Mouse (Mus musculus) midbrain, embryonic 13.5 days (tissue): ENCODE measurements around the gene Enpp7. TPM values are rescaled to one million over a fixed set of nuclear protein-coding genes. Genes with fewer than 3 reads are reported as not detected.
A peak's percentile ranks its signal among the peaks of the same experiment; 100 is the strongest.

Source experiments
- ATAC-seq: fragments of 200-750 bp; cut with Nextera tagmentation; 2 replicates; pipeline ENCODE4 v1.8.0; 2017; ENCODE audit warnings: mild to moderate bottlenecking, moderate TSS enrichment, moderate library complexity
- H3K27ac ChIP-seq: fragments of 300-500 bp; sonication (generic); 2 replicates; pipeline ENCODE4 v1.5.1; 2015; ENCODE audit warnings: inconsistent platforms, mild to moderate bottlenecking, moderate library complexity
- H3K27me3 ChIP-seq: fragments of 300-500 bp; sonication (generic); 2 replicates; pipeline ENCODE4 v1.6.1; 2015; ENCODE audit warnings: mild to moderate bottlenecking, inconsistent platforms
- H3K36me3 ChIP-seq: fragments of 300-500 bp; sonication (generic); 2 replicates; pipeline ENCODE4 v1.6.1; 2015; ENCODE audit warnings: mild to moderate bottlenecking, inconsistent platforms
- H3K4me1 ChIP-seq: fragments of 300-500 bp; sonication (generic); replicated peaks from 2 replicates; pipeline ENCODE4 v1.6.1; 2015; ENCODE audit warnings: inconsistent platforms
- H3K4me2 ChIP-seq: fragments of 300-500 bp; sonication (generic); replicated peaks from 2 replicates; pipeline ENCODE4 v1.6.1; 2015; ENCODE audit warnings: moderate library complexity, mild to moderate bottlenecking, inconsistent platforms
- H3K4me3 ChIP-seq: fragments of 300-500 bp; sonication (generic); replicated peaks from 2 replicates; pipeline ENCODE4 v1.5.1; 2015; ENCODE audit warnings: mild to moderate bottlenecking, inconsistent platforms
- H3K9ac ChIP-seq: fragments of 300-500 bp; sonication (generic); replicated peaks from 2 replicates; pipeline ENCODE4 v1.6.1; 2015; ENCODE audit warnings: mild to moderate bottlenecking, inconsistent platforms
- H3K9me3 ChIP-seq: fragments of 300-500 bp; sonication (generic); 2 replicates; pipeline ENCODE4 v1.6.1; 2016; ENCODE audit warnings: mild to moderate bottlenecking, inconsistent platforms
- WGBS: fragments of 180-500 bp; shearing (Covaris S2); methylation state at CpG from one replicate; pipeline ENCODE4 v1.1.7; 2015; 5-methylcytosine and 5-hydroxymethylcytosine counted together
- polyA plus RNA-seq: library from polyadenylated mRNA; unstranded; fragments of >200 nt; fragmentation: Nextera tagmentation; extraction: Ambion mirVana; gene quantifications from 2 replicates; pipeline ENCODE4 v1.2.1, GENCODE M21; 2015

The Enpp7 gene
- polyA plus RNA-seq, 1 experiment from 2014 or later, result not detected

GRCm38 (mm10) chr11:118972431-118973377 is 15.3 kb upstream of the Enpp7 start:
- 0 out of 2 replicates have a peak, but pooled peaks cover 4% of the 10 kb centered on the region for H3K27me3 ChIP-seq
- no peak overlapping the region for H3K4me2 ChIP-seq
- no peaks in the 10 kb centered on the region for H3K36me3 ChIP-seq
- peak overlapping the region; percentile 75 for H3K27ac ChIP-seq
- no peak overlapping the region for H3K4me3 ChIP-seq
- H3K9ac ChIP-seq, result peak overlapping the region; percentile 36
- H3K9me3 ChIP-seq, result no peaks in the 10 kb centered on the region
- peak; percentile 78 for ATAC-seq
- WGBS, result 20% methylated on average over 18 of the region's 18 CpGs
- peaks cover 31% of the 10 kb centered on the region for H3K4me1 ChIP-seq

DNA sequence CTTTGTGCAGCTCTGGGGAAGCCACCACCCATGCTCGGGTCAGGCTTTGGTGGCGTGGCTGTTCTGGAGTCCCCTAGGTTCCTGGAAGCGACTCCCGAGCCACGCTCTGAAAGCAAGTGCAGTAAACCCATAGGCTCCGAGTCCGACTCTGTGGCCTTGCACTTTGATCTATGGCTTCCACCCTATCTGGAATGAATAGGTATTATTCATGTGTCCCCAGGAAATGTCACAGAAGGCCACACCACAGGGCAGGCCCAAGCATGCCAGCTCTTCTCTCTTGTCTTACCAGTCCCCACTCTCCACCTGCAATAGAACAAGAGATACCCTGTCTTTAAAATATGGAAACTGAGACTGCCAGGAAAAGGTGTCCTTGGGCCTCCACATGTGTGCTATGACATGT is 13.6 kb upstream of the Enpp7 start:
- Histone ChIP-seq H3K4me2 (no peak overlapping the region), H3K27ac (no peak overlapping the region), H3K9me3 (no peaks in the 10 kb centered on the region), H3K4me1 (peaks cover 25% of the 10 kb centered on the region), H3K9ac (no peak overlapping the region), H3K4me3 (no peak overlapping the region), H3K27me3 (peaks cover 9% of the 10 kb centered on the region), H3K36me3 (no peaks in the 10 kb centered on the region)
- no peak for ATAC-seq
- 80% methylated on average over 7 of the region's 7 CpGs for WGBS

GRCm38 (mm10) chr11:118975427-118975826 is 12.6 kb upstream of the Enpp7 start:
- H3K4me3 ChIP-seq, result no peak overlapping the region
- no peaks in the 10 kb centered on the region for H3K9me3 ChIP-seq
- H3K27ac ChIP-seq, result peak overlapping the region; percentile 58
- 0 out of 2 replicates have a peak overlapping the region, but pooled peaks have one; percentile 28 for H3K9ac ChIP-seq
- peak overlapping the region; percentile 28; the same call in 1 of the 2 replicates for H3K4me2 ChIP-seq
- no peak; the same call in 1 of the 2 replicates for ATAC-seq
- H3K4me1 ChIP-seq, result peaks cover 25% of the 10 kb centered on the region
- 0% methylated on average over 10 of the region's 10 CpGs for WGBS
- H3K36me3 ChIP-seq, result no peaks in the 10 kb centered on the region
- H3K27me3 ChIP-seq, result peaks cover 6% of the 10 kb centered on the region

DNA sequence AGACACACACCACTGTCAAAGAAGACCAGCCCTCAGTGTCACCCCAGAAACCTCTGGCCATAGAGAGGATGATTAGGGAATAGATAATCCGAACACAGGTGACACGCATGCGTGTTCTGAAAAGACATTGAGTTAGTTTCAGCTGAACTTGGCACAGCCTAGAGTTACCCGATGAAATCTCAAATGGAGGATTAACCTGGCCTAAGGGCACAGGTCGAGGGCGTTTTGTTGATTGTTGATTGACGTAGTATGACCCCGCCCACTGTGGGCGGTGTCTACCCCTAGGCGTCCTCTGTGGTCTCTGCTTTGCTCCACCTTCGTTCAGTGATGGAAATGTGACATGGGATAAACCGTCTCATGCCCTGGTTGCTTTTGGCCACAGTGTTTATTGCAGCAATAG is 12.1 kb upstream of the Enpp7 start:
- Histone ChIP-seq H3K36me3 (no peaks in the 10 kb centered on the region), H3K27ac (peak overlapping the region; percentile 58), H3K27me3 (peaks cover 6% of the 10 kb centered on the region), H3K9ac (0 out of 2 replicates have a peak overlapping the region, but pooled peaks have one; percentile 28), H3K4me1 (peaks cover 25% of the 10 kb centered on the region), H3K4me3 (no peak overlapping the region), H3K9me3 (no peaks in the 10 kb centered on the region), H3K4me2 (peak overlapping the region; percentile 28; the same call in 1 of the 2 replicates)
- 14% methylated on average over 12 of the region's 12 CpGs for WGBS
- no peak; the same call in 1 of the 2 replicates for ATAC-seq

GRCm38 (mm10) chr11:118980388-118980787 is 7.6 kb upstream of the Enpp7 start:
- peaks cover 26% of the 10 kb centered on the region for H3K4me1 ChIP-seq
- H3K27ac ChIP-seq, result no peak overlapping the region

GRCm38 (mm10) chr11:118981012-118981776 is 6.8 kb upstream of the Enpp7 start:
- ATAC-seq, result no peak
- Histone ChIP-seq H3K9ac (no peak overlapping the region), H3K4me1 (peaks cover 19% of the 10 kb centered on the region), H3K4me2 (no peak overlapping the region), H3K27ac (no peak overlapping the region), H3K27me3 (peaks cover 6% of the 10 kb centered on the region), H3K4me3 (no peak overlapping the region), H3K9me3 (no peaks in the 10 kb centered on the region), H3K36me3 (no peaks in the 10 kb centered on the region)
- 68% methylated on average over 18 of the region's 18 CpGs for WGBS

More at GRCm38 (mm10) chr11:118980388-118980787, 7.6 kb upstream of the Enpp7 start:
- 77% methylated on average over 2 of the region's 2 CpGs for WGBS
- Histone ChIP-seq H3K4me3 (no peak overlapping the region), H3K4me2 (no peak overlapping the region), H3K9ac (no peak overlapping the region), H3K27me3 (peaks cover 6% of the 10 kb centered on the region), H3K36me3 (no peaks in the 10 kb centered on the region), H3K9me3 (no peaks in the 10 kb centered on the region)
- no peak for ATAC-seq

DNA sequence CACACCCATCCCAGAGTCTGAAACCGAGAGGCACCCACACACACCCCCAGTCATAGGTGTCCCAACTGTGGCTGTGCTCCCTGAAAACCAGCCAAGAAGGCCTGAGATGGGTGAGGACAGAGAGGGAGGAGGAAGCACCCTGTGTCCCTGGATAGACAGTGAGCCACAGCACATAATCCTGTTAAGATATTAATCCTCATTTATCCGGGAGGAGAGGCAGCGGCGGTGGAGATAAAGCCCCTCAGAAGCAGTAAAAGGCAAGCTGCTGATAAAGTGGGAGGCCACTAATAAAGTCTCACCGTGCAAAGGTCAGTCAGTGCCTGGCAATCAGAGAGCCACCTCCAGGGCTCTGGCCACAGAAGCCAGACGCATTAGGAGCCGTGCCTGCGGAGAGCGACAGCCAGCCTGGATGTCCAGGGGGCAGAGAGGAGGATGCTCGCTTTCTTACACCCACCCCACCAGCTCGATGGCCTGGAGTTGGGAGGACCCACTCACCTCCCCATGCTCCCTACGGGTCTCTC is 5.3 kb upstream of the Enpp7 start:
- Histone ChIP-seq H3K27me3 (peaks cover 6% of the 10 kb centered on the region), H3K36me3 (no peaks in the 10 kb centered on the region), H3K4me3 (no peak overlapping the region), H3K27ac (no peak overlapping the region), H3K4me2 (no peak overlapping the region), H3K4me1 (peaks cover 18% of the 10 kb centered on the region), H3K9me3 (no peaks in the 10 kb centered on the region), H3K9ac (0 out of 2 replicates have a peak overlapping the region, but pooled peaks have one; percentile 3)
- 0 out of 2 replicates have a peak, but pooled peaks have one; percentile 53 for ATAC-seq
- 36% methylated on average over 12 of the region's 12 CpGs for WGBS

GRCm38 (mm10) chr11:118985571-118985970 is 2.4 kb upstream of the Enpp7 start:
- H3K9ac ChIP-seq, result no peak overlapping the region
- peaks cover 18% of the 10 kb centered on the region for H3K4me1 ChIP-seq
- no peak overlapping the region for H3K4me2 ChIP-seq
- no peaks in the 10 kb centered on the region for H3K9me3 ChIP-seq
- no peaks in the 10 kb centered on the region for H3K36me3 ChIP-seq
- H3K4me3 ChIP-seq, result no peak overlapping the region
- no peaks in the 10 kb centered on the region for H3K27me3 ChIP-seq
- 58% methylated on average over 5 of the region's 5 CpGs for WGBS
- H3K27ac ChIP-seq, result no peak overlapping the region
- ATAC-seq, result no peak

- WGBS, result 84% methylated on average over 3 of the region's 3 CpGs
These were observed 4.8 kb downstream of the Enpp7 start for GRCm38 (mm10) chr11:118992781-118993180.

GRCm38 (mm10) chr11:118995448-118995847 is 7.5 kb downstream of the Enpp7 start:
- H3K9me3 ChIP-seq, result no peaks in the 10 kb centered on the region
- peaks cover 42% of the 10 kb centered on the region for H3K4me1 ChIP-seq
- no peak overlapping the region for H3K9ac ChIP-seq
- H3K4me3 ChIP-seq, result no peak overlapping the region
- H3K27ac ChIP-seq, result 0 out of 2 replicates have a peak overlapping the region, but pooled peaks have one; percentile 4
- no peaks in the 10 kb centered on the region for H3K36me3 ChIP-seq
- 20% methylated on average over 4 of the region's 4 CpGs for WGBS
- ATAC-seq, result no peak
- H3K4me2 ChIP-seq, result no peak overlapping the region
- 0 out of 2 replicates have a peak, but pooled peaks cover 5% of the 10 kb centered on the region for H3K27me3 ChIP-seq

More at GRCm38 (mm10) chr11:118992781-118993180, 4.8 kb downstream of the Enpp7 start:
- no peak for ATAC-seq
- Histone ChIP-seq H3K4me2 (no peak overlapping the region), H3K27ac (no peak overlapping the region), H3K4me3 (no peak overlapping the region), H3K9ac (no peak overlapping the region), H3K27me3 (0 out of 2 replicates have a peak, but pooled peaks cover 2% of the 10 kb centered on the region), H3K9me3 (no peaks in the 10 kb centered on the region), H3K4me1 (peaks cover 21% of the 10 kb centered on the region), H3K36me3 (no peaks in the 10 kb centered on the region)

- Histone ChIP-seq H3K9me3 (no peaks in the 10 kb centered on the region), H3K4me2 (no peak overlapping the region), H3K4me1 (peaks cover 42% of the 10 kb centered on the region), H3K27ac (no peak overlapping the region), H3K9ac (no peak overlapping the region), H3K36me3 (no peaks in the 10 kb centered on the region), H3K4me3 (no peak overlapping the region), H3K27me3 (0 out of 2 replicates have a peak, but pooled peaks cover 8% of the 10 kb centered on the region)
- 90% methylated on average over 3 of the region's 3 CpGs for WGBS
- no peak for ATAC-seq
These were observed 9.2 kb downstream of the Enpp7 start for GRCm38 (mm10) chr11:118997182-118997581.
